Mouse (Mus musculus): ENCODE measurements around the gene Hsdl2. TPM values are rescaled to one million over a fixed set of nuclear protein-coding genes. Genes with fewer than 3 reads are reported as not detected.

Gene Hsdl2
- total RNA-seq, 2 experiments from 2014 or later = 24.4 to 26.2 TPM

DNA sequence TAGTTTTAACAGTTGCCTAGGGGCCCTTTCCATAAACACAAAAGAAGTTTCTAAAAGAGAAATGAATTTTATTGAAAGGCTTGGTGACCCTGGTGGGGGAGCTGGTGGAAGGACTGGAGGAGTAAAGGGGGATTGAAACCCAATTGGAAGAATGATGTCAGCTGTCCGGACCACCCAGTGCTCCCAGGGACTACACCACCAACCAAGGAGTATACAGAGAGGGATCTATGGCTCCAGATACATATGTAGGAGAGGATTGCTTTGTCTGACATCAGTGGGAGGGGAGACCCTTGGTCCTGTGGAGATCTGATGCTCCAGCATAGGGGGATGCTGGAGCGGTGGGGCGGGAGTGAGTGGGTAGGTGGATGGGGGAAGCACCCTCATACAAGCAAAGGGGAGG is 24.1 kb downstream of the Hsdl2 start:
- intact Hi-C loops (cut with DNase I) = no loop called here
- no peak for DNase-seq (ENCODE audit: low spot score in 2 of 2)

DNA sequence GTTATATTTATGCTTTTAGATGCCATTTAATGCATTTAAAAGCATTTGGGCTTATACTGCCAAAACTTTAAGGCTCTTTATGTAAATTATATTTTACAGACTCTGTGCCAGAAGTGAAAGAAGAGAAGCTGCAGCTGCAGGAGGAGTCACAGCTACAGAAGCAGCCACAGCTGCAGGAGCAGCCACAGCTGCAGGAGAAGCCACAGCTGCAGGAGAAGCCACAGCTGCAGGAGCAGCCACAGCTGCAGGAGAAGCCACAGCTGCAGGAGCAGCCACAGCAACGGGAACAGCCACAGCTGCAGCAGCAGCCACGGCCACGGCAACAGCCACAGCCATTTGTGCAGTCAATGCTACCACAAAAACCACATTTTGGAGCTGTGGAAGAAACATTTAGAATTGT is 29.0 kb downstream of the Hsdl2 start:
- no peak for DNase-seq (ENCODE audit: low spot score in 2 of 2)

DNA sequence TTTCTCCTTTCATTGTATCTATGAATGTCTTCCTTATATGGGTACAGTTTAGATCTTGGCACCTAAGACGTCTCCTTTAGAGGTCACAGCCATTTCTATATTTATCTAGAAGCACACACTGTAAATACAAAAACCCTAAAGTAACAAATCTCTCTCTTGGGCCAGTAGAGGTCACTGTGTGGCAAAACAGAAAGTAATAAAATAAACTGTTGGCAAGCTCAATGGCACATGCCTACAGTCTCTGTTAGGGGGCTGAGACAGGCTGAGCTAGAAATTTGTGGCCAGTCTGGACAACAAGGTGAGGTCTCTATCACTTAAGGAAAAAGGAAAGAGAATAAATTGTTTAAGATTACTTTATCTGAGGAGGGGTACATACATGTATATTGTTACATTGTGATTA is 33.6 kb downstream of the Hsdl2 start:
- DNase-seq (ENCODE audit: low spot score in 2 of 2) = no peak
- intact Hi-C loops (cut with DNase I) = no loop called here

More for the DNA sequence above, 29.0 kb downstream of the Hsdl2 start:
- intact Hi-C loops (cut with DNase I) = no loop called here

DNA sequence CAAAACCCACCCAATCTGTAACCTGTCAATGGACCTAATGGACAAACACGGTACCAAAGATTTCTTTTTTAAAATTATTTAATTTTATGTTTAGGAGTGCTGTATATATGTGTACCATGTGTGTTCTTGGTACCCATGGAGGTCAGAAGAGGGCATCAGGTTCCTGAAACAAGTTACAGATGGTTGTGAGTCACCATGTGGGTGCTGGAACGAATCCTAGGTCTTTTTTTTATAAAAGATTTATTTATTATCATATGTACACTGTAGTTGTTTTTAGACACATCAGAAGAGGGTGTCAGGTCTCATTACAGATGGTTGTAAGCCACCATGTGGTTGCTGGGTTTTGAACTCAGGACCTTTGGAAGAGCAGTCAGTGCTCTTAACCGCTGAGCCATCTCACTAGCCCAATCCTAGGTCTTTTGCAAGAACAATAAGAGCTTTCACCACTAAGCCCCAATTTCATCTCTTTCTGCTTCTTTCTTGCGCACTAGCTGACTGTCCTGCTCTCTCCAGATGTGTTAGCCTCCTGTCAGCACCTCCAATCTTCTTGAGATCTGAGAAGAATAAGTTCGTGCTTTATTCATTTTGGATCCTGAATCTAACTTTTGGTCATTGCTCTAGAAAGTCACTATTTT is 38.4 kb downstream of the Hsdl2 start:
- intact Hi-C loops (cut with DNase I) = no loop called here
- no peak for DNase-seq (ENCODE audit: low spot score in 2 of 2)

DNA sequence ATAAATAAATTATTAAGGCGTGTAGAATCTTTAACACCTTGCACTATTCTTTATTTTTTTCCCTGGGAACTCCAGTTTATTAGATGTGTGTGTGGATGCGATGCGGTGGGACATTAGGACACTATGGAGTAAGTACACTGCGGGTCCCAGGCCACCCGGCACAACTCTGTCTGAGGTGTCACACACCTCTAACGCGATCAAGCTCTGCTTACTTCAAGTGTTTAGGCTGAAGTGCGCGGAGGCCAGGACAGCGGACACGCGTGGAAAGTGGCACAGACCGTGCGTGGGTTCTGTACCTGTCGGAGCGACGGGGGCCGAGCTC is 44.3 kb downstream of the Hsdl2 start:
- intact Hi-C loops (cut with DNase I) = loop anchor here (5.0 kb wide), 3 partner anchors 132 to 252 kb away; no protein-coding TSS in a partner anchor
- DNase-seq (ENCODE audit: low spot score in 2 of 2) = no peak

DNA sequence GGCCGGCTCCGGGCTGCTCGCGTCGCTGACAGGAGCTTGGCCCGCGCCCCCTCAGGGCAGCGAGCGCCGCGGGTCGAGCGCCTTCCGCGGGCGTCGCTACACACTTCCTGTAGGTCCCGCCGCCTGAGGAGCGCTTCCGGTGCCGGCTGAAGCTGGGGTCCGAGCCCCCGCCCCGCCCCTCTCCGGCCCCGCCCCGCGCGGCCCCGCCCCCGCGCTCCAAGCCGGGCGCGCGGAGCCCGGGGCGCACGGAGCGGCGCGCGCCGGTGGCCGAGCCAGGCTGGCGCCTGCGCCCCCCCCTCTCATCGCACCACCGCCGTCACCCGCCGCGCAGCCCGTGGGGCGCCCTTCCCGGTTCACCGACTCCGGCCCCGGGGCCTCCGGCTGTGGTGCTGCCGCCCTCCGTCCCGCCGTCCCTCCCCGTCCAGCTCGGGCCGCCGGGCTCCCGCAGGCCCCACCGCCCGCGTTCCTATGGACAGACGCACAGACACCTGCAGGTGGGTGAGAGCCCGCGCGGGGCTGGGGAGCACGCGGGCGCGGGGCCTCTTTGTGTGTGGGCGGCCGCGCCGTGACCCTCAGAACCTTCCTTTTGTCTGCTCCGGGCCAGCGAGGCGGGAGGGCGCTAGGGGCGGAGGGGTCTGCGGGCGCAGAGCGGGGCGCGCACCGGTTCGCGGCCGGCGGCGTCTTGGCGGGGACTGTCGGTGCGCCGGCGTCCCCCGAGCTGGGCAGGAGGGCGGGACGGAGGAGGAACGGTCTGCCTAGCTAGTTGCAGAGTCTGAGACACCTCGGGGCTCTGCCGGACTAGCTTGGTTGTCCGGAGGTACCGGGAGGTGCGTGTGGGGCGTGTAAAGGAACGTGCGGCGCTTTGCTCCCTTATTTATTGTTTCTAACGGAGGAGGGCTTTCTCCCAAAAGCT is 44.9 kb downstream of the Hsdl2 start, which contains the start of gene E130308A19Rik:
Gene E130308A19Rik (plus strand): TSS at position 214 of the 913 bp plus-strand sequence.
- peak; percentile 59 to 72 for DNase-seq (ENCODE audit: low spot score in 2 of 2)
- intact Hi-C loops (cut with DNase I) = loop anchor here (5.0 kb wide), 3 partner anchors 131 to 251 kb away; no protein-coding TSS in a partner anchor

DNA sequence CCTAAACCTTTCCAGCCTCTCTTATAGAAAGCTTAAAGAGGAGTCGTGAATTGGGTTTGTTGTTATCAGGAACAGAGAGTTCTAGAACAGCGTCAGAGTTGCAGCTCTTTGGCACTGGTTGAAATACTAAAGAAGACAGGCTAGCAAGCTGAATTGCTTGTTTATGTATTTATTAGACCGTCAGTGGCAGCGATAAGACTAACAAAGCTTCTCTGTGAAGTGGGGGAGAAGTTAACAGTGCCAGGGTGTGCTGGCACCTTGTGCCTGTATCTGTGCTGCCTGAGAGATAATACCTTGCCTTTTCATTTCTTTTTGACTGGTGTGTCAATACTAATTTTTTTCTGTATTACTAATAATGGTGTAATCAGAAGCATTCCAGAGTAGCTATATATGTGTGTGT is 46.9 kb downstream of the Hsdl2 start:
- intact Hi-C loops (cut with DNase I) = loop anchor here (5.0 kb wide), 3 partner anchors 129 to 249 kb away; no protein-coding TSS in a partner anchor
- no peak for DNase-seq (ENCODE audit: low spot score in 2 of 2)

DNA sequence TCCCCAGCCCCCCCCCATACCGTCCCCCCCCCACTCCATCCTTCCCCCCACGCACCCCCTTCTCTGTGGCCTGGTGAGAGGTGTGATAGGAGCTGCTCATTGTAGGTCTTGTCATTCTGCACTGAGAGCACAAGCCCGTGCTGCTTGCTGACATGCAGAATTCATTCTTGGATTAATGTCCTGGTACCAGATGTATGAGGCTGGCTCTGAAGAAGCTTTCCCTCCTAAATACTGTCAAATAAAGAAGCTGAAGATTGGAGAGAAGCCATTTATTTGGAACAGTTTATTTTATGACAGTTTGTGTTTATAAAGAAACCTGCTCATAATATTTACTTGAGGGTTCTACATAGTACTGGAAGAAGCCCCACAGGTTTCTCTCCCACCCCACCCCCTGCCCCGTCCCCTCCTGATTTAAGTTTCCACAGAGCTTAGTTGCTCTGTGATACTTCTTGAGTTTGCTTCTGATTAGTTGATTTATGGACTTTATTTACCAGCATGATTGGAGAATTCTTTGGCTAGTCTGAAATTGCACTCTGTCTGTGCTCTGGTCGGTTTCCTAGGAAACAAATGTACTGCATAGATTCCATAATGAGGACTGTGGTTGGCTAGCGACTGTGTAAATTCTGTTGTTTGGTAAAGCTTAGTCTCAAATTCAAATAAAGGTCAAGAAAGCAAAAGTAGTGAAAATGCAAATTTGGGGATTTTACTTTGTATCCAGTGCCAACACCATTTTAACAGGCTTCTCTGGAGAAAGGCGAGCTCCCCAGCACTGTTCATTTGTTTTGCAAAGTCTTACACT is 47.9 kb downstream of the Hsdl2 start:
- no peak for DNase-seq (ENCODE audit: low spot score in 2 of 2)

DNA sequence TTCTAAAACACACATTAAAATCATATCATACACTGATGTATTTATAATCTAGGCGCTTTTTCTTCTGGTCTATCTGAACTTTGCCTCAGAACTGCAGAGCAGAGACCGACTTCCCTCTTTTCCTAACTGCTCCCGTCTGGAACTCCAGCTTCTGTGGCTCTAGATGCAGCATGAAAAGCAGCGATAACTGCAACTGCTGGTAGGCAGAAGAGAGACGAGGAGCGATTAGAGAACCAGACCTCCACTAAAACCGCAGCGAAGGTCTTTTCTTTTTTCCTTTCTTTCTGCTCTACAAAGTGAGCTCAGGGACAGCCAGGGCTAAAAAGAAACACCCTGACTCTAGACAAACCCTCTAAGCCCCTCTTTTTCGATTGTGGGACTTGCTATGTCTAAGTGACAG is 48.8 kb downstream of the Hsdl2 start:
- intact Hi-C loops (cut with DNase I) = no loop called here
- no peak for DNase-seq (ENCODE audit: low spot score in 2 of 2)

More for the DNA sequence above, 47.9 kb downstream of the Hsdl2 start:
- intact Hi-C loops (cut with DNase I) = loop anchor here (5.0 kb wide), 3 partner anchors 128 to 248 kb away; no protein-coding TSS in a partner anchor

DNA sequence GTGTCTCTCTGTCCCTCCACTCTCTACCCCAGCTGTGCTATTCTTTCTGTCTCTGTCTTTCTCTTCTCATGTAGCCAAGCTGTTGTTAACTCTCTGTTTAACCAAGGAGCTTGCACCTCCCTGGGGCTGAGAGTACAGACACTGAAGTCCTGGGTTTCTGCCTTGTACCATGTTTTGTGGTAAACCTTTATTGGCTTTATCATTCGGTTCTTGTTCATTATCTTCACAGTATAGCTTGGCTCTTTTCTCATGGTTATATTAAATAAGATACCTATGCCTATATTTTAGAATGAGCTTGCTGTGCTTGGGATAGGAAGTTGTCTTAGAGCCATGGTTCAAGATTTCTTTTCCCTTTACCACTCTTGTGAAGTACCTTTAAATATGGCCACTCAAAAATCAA is 53.2 kb downstream of the Hsdl2 start:
- intact Hi-C loops (cut with DNase I) = no loop called here
- DNase-seq (ENCODE audit: low spot score in 2 of 2) = no peak

DNA sequence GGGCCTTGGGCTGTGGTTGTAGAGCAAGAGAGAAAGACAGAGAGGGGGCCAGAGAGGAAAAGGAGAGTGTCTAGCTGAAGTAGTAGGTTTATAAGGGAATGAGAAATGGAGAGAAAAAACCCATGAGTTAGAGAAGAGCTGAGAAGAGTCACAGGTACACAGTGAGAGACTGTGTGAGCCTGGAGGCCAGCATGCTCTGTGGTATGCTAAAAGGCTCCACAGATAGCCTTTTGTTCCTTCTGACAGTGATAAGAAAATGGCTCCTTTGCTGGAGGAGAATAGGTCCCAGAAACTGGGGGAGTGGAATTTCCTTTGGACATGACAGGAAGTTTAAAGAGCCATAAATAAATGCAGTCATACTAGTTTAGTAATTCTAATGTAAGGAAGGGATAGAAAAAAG is 57.8 kb downstream of the Hsdl2 start:
- intact Hi-C loops (cut with DNase I) = no loop called here
- no peak for DNase-seq (ENCODE audit: low spot score in 2 of 2)

DNA sequence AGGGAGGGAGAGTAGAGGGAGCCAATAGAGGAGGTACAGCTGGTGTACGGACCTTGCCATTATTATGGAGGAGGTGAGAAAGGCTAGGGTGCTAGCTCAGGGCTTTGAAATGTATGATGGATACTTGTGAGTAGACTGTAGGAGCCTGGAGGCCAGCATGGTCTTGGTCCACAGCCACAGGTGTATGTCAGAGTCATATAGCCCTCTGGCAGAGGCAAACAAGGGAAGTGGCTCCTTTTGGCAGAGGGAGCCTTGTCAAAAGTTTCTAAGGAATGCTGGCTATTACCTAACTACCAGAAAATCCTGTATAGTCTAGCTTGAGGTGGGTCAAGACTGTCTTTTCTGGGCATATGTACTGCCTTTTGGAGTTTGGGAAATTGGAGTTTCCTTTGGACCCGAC is 59.4 kb downstream of the Hsdl2 start:
- intact Hi-C loops (cut with DNase I) = no loop called here
- no peak for DNase-seq (ENCODE audit: low spot score in 2 of 2)

DNA sequence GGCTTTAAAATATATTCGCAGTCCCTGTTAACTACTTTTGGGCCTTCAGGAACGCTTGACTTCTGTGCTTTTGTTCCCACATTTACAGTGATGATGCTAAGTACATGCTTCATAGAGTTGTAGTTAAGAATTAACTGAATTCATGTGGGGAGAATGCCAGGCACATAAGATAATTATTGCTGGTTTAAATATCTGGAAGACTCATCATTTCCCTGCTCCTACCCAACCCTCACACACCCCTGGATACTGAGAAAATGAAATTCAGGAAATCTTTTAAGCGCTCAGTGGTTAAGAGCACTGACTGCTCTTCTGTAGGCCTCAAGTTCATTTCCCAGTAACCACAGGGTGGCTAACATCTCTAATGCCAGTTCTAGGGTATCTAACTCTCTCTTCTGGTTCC is 60.7 kb downstream of the Hsdl2 start:
- intact Hi-C loops (cut with DNase I) = no loop called here
- no peak for DNase-seq (ENCODE audit: low spot score in 2 of 2)

DNA sequence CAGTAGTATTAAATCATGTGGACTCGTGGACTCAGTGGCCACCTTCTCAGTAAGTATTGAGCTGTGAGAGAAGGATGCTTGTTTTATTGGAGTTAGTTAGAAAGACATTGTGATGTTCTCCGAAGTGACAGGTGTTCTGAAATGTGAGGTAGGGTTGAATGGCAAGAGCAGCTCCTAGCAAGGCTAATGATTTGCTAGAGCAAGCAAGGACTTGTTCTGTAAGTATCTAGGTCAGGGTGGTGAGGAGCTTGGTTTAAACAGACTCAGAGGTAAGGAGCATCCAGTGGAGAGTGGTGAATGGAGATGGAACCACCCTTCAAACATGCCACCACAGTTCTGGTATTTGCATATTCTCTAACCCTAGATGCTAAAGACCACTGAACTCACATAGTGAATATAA is 61.3 kb downstream of the Hsdl2 start:
- intact Hi-C loops (cut with DNase I) = no loop called here
- DNase-seq (ENCODE audit: low spot score in 2 of 2) = no peak

DNA sequence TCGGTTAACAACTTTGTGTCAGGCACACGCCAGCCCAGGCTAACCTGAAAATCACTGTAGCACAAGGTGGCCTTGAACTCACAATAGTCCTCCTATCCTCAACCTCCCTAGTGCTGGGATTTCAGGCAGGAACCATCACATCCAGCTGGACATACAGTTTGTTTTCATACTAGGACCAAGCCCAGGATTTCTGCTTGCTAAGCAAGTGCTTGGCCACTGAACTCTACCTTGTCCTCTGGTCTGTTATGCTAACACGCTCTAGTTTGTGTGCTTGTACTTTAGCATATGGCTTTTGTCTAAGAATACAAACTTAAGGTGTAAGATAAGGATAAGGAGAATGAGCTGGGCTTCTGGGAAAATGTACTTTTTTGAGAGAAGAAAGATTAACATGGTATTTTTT is 63.1 kb downstream of the Hsdl2 start:
- DNase-seq (ENCODE audit: low spot score in 2 of 2) = no peak
- intact Hi-C loops (cut with DNase I) = no loop called here

DNA sequence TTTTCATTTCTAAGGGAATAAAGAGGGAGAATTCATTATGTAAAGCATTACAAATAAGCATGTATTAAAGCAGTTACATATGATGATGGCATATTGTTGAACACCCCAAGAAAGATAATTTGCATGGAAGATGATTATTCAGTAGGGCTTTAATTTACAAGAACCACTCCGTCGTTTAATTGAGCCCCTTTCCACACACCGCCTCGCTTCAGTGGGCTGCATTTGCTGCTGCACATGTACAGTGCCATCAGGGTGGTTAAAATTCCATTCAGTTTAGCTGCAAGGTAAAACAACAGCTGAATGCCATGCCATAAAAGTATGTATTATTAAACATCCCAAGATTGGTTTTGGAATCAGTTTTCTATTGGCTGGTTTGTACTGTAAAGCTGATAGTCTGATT is 63.6 kb downstream of the Hsdl2 start:
- intact Hi-C loops (cut with DNase I) = no loop called here

DNA sequence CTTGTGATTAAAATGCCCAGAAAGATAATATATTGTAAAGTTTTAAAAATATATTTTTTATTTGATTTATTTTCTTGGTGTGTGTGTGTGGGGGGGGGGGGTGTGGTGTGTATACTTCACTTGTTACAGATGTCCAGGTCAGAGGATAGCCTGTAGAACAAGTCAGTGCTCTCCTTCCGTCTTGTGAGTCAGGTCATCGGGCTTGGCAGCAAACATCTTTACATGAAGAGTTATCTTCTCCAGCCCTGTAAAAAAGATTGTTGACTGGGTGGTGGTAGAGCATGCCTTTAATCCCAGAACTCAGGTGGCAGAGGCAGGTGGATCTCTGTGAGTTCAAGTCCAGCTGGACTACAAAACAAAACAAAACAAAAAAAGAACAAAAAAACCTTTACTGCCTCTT is 64.2 kb downstream of the Hsdl2 start:
- intact Hi-C loops (cut with DNase I) = no loop called here

More for the DNA sequence above, 63.6 kb downstream of the Hsdl2 start:
- DNase-seq (ENCODE audit: low spot score in 2 of 2) = no peak

DNA sequence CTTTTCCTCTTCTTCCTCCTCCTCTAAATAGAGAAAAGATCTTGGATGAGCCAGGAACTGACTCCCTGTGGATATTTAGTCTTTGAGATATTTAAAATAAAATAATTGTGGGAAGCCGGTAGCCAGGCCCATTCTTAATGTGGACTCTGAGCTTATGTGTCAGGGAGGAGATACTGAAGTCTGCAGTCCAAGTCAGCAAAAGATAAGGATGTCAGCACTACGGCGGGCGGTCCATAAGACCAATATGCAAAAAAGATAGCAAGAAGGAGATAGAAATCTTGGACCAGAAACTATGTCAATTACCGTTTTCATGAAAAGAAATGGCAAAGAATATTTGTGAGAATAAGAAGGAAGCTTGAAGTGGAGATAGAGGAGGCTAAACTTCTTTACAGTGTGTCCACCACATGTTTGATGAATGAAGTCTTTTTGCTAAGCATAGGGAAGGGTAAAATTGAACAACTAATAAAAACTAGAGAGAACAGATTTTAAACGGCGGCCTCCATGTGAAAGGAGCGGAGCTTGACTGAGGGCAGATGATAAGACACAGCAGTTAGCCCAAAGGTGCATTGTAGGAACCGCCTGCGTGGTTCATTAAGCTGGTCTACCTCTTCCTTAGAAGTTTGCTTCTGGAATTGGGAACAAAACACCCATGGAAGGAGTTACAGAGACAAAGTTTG is 64.8 kb downstream of the Hsdl2 start:
- intact Hi-C loops (cut with DNase I) = no loop called here

More for the DNA sequence above, 64.2 kb downstream of the Hsdl2 start:
- DNase-seq (ENCODE audit: low spot score in 2 of 2) = no peak

DNA sequence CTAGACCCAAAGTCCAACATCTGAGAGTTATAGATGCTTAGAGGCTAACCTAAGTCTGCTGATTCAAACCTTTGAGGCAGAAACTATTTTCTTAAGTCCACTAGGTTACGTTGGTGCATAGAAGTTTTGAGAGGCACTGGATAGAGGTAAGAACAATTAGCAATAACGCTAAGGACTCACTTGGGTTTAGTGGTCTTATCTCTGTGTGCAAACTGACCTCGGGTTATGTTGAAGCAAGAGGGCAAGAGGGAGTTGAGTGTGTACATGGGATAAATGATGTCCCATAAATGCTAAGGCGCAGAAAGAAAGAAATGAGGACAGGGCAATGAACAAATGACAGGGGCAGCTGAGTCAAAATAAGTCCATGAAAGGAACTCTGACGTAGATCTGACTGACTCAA is 67.8 kb downstream of the Hsdl2 start:
- intact Hi-C loops (cut with DNase I) = no loop called here

More for the DNA sequence above, 64.8 kb downstream of the Hsdl2 start:
- DNase-seq (ENCODE audit: low spot score in 2 of 2) = no peak

More for the DNA sequence above, 67.8 kb downstream of the Hsdl2 start:
- no peak for DNase-seq (ENCODE audit: low spot score in 2 of 2)
